Comparison of ENCODE assay signal across 24 mouse cellular contexts in genomic region chr12:54494756-54495375, GRCm38 (mm10).
DNase-seq lines count a peak whose midpoint lies in the region; ATAC-seq lines count a peak whose summit lies in the region.
"Had no signal": no experiment of that assay in that cellular context is flagged by ENCODE, and none has a peak within 500 bp of the region (broad histone marks: within the 10 kb centered on the region; RNA-seq: fewer than 3 reads in every experiment).

No protein-coding gene starts in this region.

- WGBS in intestine, embryonic 16.5 days, result 53% methylated on average over 7 of the region's 7 CpGs
- 38% methylated on average over 7 of the region's 7 CpGs for WGBS in lung, embryonic 15.5 days
- 52% methylated on average over 7 of the region's 7 CpGs for WGBS in stomach, embryonic 16.5 days

- no peaks in the 10 kb centered on the region for H3K36me3 ChIP-seq in intestine, embryonic 16.5 days (ENCODE audit: control insufficient read depth, insufficient read depth, low read length)
- no peaks in the 10 kb centered on the region for H3K36me3 ChIP-seq in lung, embryonic 15.5 days
- no peaks in the 10 kb centered on the region for H3K36me3 ChIP-seq in stomach, embryonic 16.5 days (ENCODE audit: control insufficient read depth, insufficient read depth, low read length)
- H3K36me3 ChIP-seq: embryonic facial prominence, embryonic 12.5 days; heart, embryonic 15.5 days; limb, embryonic 15.5 days; liver, embryonic 15.5 days; midbrain, embryonic 13.5 days had no signal

- ATAC-seq in intestine, embryonic 16.5 days, result peak; percentile 40
- ATAC-seq in lung, embryonic 15.5 days (ENCODE audit: borderline replicate concordance, extremely low read depth, low FRiP score, low TSS enrichment), result peak; percentile 49; the same call in 1 of the 2 replicates
- peak; percentile 75; the same call in 1 of the 2 replicates for ATAC-seq in stomach, embryonic 16.5 days (ENCODE audit: insufficient read depth, low FRiP score)
- ATAC-seq: forebrain, postnatal 0 days; midbrain, embryonic 13.5 days had no signal

- H3K4me3 ChIP-seq in intestine, embryonic 16.5 days (ENCODE audit: low read length), result no peak overlapping the region
- no peak overlapping the region for H3K4me3 ChIP-seq in lung, embryonic 15.5 days
- no peak overlapping the region for H3K4me3 ChIP-seq in stomach, embryonic 16.5 days (replicated peaks; ENCODE audit: low read length)
- H3K4me3 ChIP-seq: embryonic facial prominence, embryonic 12.5 days; heart, embryonic 15.5 days; limb, embryonic 15.5 days; liver, embryonic 15.5 days; midbrain, embryonic 13.5 days had no signal

- H3K9me3 ChIP-seq in intestine, embryonic 16.5 days (ENCODE audit: control insufficient read depth, low read length), result no peaks in the 10 kb centered on the region
- no peaks in the 10 kb centered on the region for H3K9me3 ChIP-seq in lung, embryonic 15.5 days
- no peaks in the 10 kb centered on the region for H3K9me3 ChIP-seq in stomach, embryonic 16.5 days (replicated peaks; ENCODE audit: control insufficient read depth, low read length)
- H3K9me3 ChIP-seq: embryonic facial prominence, embryonic 12.5 days; heart, embryonic 15.5 days; limb, embryonic 15.5 days; liver, embryonic 15.5 days; midbrain, embryonic 13.5 days had no signal

- no peak overlapping the region for H3K9ac ChIP-seq in intestine, embryonic 16.5 days (ENCODE audit: low read depth, low read length)
- H3K9ac ChIP-seq in lung, embryonic 15.5 days, result no peak overlapping the region
- no peak overlapping the region for H3K9ac ChIP-seq in stomach, embryonic 16.5 days (ENCODE audit: low read length)
- H3K9ac ChIP-seq: embryonic facial prominence, embryonic 12.5 days; forebrain, postnatal 0 days; heart, embryonic 15.5 days; hindbrain, embryonic 14.5 days; limb, embryonic 15.5 days; liver, embryonic 15.5 days; midbrain, embryonic 13.5 days had no signal

- peak overlapping the region; percentile 20; the same call in 1 of the 2 replicates for H3K27ac ChIP-seq in intestine, embryonic 16.5 days (ENCODE audit: low read length)
- no peak overlapping the region for H3K27ac ChIP-seq in lung, embryonic 15.5 days
- H3K27ac ChIP-seq in stomach, embryonic 16.5 days (ENCODE audit: low read length), result peak overlapping the region; percentile 56; the same call in 1 of the 2 replicates
- H3K27ac ChIP-seq: embryonic facial prominence, embryonic 12.5 days; heart, embryonic 15.5 days; hindbrain, embryonic 14.5 days; limb, embryonic 15.5 days; liver, embryonic 15.5 days; midbrain, embryonic 13.5 days had no signal

- peak; percentile 69 for DNase-seq in lung, postnatal 36 days
- DNase-seq in kidney, adult 11 months, result no peak
- no peak for DNase-seq in heart, adult 11 months
- no peak for DNase-seq in heart, postnatal 25 days (ENCODE audit: low spot score)
- DNase-seq: adrenal gland, adult 8-10 months; cerebellum, adult 18-20 months; cerebellum, postnatal 25 days; forebrain, postnatal 0 days; gastrocnemius, postnatal 25 days; heart, postnatal 4 days; kidney, adult 18-20 months; layer of hippocampus, adult 9-11 months; right cerebral cortex, adult 18-20 months; thymus, adult 2 months; thymus, postnatal 4 days had no signal

- intact Hi-C loops in heart, postnatal 25 days (cut with DNase I), result no loop called here

- peaks cover 17% of the 10 kb centered on the region; the same call in 1 of the 2 replicates for H3K4me1 ChIP-seq in intestine, embryonic 16.5 days (ENCODE audit: control insufficient read depth, insufficient read depth, low read length)
- 0 out of 2 replicates have a peak, but pooled peaks cover 9% of the 10 kb centered on the region for H3K4me1 ChIP-seq in lung, embryonic 15.5 days
- peaks cover 16% of the 10 kb centered on the region; the same call in 1 of the 2 replicates for H3K4me1 ChIP-seq in stomach, embryonic 16.5 days (ENCODE audit: control insufficient read depth, insufficient read depth, low read length)
- H3K4me1 ChIP-seq: liver, embryonic 15.5 days; midbrain, embryonic 13.5 days had no signal

- H3K4me2 ChIP-seq in intestine, embryonic 16.5 days (ENCODE audit: low read depth, low read length), result no peak overlapping the region
- H3K4me2 ChIP-seq in lung, embryonic 15.5 days, result no peak overlapping the region
- no peak overlapping the region for H3K4me2 ChIP-seq in stomach, embryonic 16.5 days (ENCODE audit: low read depth, low read length)
- H3K4me2 ChIP-seq: embryonic facial prominence, embryonic 12.5 days; heart, embryonic 15.5 days; hindbrain, embryonic 14.5 days; limb, embryonic 15.5 days; liver, embryonic 15.5 days; midbrain, embryonic 13.5 days had no signal

- no peaks in the 10 kb centered on the region for H3K27me3 ChIP-seq in intestine, embryonic 16.5 days (replicated peaks; ENCODE audit: control insufficient read depth, insufficient read depth, low read length)
- H3K27me3 ChIP-seq in lung, embryonic 15.5 days, result peaks cover 43% of the 10 kb centered on the region
- no peaks in the 10 kb centered on the region for H3K27me3 ChIP-seq in stomach, embryonic 16.5 days (ENCODE audit: control insufficient read depth, insufficient read depth, low read length)
- H3K27me3 ChIP-seq: limb, embryonic 15.5 days; liver, embryonic 15.5 days had no signal
